Mouse (Mus musculus): ENCODE results near the gene Ankrd34a.

DNA sequence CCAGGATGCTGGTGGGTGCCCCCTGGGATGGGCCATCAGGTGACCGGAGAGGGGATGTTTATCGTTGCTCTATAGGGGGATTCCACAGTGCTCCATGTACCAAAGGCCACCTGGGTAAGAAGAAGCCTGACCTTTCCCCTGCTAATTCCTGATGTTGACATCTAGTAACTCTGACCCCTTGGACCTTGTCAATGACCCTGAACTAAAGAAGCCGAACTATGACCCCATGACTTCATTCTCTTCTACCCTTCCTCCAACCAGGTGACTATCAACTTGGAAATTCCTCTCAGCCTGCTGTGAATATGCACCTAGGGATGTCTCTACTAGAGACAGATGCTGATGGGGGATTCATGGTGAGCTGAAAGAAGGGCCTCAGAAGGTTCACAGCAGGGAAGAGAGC is 50.9 kb downstream of the Ankrd34a start:
- TF ChIP-seq CTCF (IDR thresholded peaks at IDR 0.05; ENCODE audit: low read depth) (no peak), EP300 (optimal IDR thresholded peaks at IDR 0.05) (no peak)

Data from stomach, postnatal 0 days (tissue).